Mouse (Mus musculus) B cell, adult 2 months (primary cell): ENCODE measurements around the gene Gypa.

ENCODE experiments used
- DNase-seq, 2 experiments: peaks; one replicate each; pipeline ENCODE4 v3.0.0; 2022

Gypa gene

DNA sequence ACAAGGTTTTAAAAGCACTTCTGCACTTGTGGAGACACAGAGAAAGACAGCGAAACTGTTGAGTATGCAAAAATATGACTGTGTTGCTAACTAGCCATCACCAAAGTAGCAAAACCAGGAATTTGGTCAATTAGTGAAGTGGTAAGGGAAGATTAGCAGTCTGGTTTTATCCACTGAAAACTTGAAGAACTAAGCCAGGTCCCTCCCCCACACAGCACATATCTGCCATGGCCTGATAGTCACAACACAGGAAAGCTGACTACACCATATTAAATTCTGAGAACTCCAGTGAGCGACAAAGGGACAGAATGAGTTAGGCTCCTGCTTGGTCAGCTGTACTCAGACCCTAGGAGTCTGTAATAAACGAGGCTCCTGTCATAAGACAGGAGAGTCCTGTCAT is 57.7 kb downstream of the Gypa start:
- no peak for DNase-seq

DNA sequence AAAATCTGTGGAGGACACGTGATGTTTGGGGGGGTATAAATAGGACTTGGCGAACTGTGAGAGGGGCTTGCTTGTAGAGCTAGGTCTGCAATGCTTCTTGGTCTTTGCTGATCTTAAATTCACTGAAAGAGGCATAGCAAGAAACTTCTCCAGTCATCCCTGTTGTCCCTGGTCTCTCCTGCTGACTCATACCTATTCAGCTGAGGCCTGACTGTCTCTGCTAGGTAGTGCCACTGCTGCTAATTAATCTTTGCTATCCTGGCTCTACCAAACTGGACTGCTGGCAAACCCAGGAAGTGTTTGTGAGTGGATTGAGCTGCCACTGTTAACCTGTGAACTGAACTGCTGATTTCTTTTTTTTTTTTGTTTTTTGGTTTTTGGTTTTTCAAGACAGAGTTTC is 61.4 kb downstream of the Gypa start:
- no peak for DNase-seq
